Mouse (Mus musculus) stomach, embryonic 14.5 days (tissue): ENCODE measurements around the gene Upp2. TPM values are rescaled to one million over a fixed set of nuclear protein-coding genes. Genes with fewer than 3 reads are reported as not detected.

Experiments used
- ATAC-seq: fragments of 200-750 bp; cut with Nextera tagmentation; 2 replicates; pipeline ENCODE4 v1.8.0; 2017; ENCODE audit warnings: low read depth, moderate TSS enrichment; ENCODE audit not compliant: insufficient number of reproducible peaks, insufficient read depth, low FRiP score
- H3K27ac ChIP-seq: fragments of 300-500 bp; sonication (generic); 2 replicates; pipeline ENCODE4 v1.5.1; 2014; ENCODE audit warnings: mild to moderate bottlenecking, low read length, moderate library complexity, mixed read lengths
- H3K27me3 ChIP-seq: fragments of 300-500 bp; sonication (generic); 2 replicates; pipeline ENCODE4 v1.6.1; 2014; ENCODE audit warnings: low read length, control low read depth, mixed read lengths; ENCODE audit not compliant: control insufficient read depth, insufficient read depth
- H3K36me3 ChIP-seq: fragments of 300-500 bp; sonication (generic); 2 replicates; pipeline ENCODE4 v1.6.1; 2014; ENCODE audit warnings: mild to moderate bottlenecking, control low read depth, low read length, moderate library complexity, mixed read lengths; ENCODE audit not compliant: control insufficient read depth, insufficient read depth
- H3K4me1 ChIP-seq: fragments of 300-500 bp; sonication (generic); 2 replicates; pipeline ENCODE4 v1.6.1; 2014; ENCODE audit warnings: low read length, control low read depth, mixed read lengths; ENCODE audit not compliant: control insufficient read depth, insufficient read depth
- H3K4me2 ChIP-seq: fragments of 300-500 bp; sonication (generic); replicated peaks from 2 replicates; pipeline ENCODE4 v1.6.1; 2014; ENCODE audit warnings: low read depth, low read length, control low read depth
- H3K4me3 ChIP-seq: fragments of 300-500 bp; sonication (generic); 2 replicates; pipeline ENCODE4 v1.5.1; 2014; ENCODE audit warnings: low read depth, low read length, control low read depth
- H3K9ac ChIP-seq: fragments of 300-500 bp; sonication (generic); replicated peaks from 2 replicates; pipeline ENCODE4 v1.6.1; 2014; ENCODE audit warnings: low read depth, mild to moderate bottlenecking, control low read depth, low read length, moderate library complexity, mixed read lengths
- H3K9me3 ChIP-seq: fragments of 300-500 bp; sonication (generic); 2 replicates; pipeline ENCODE4 v1.6.1; 2016; ENCODE audit warnings: low read depth, low read length, control low read depth; ENCODE audit not compliant: control insufficient read depth
- WGBS: fragments of 180-500 bp; shearing (Covaris S2); extraction: QIAGEN DNeasy Blood & Tissue Kit; methylation state at CpG from one replicate; pipeline ENCODE4 v1.1.7; 2014; 5-methylcytosine and 5-hydroxymethylcytosine counted together
- polyA plus RNA-seq: library from polyadenylated mRNA; unstranded; fragments of >200 nt; fragmentation: Nextera tagmentation; extraction: Ambion mirVana; gene quantifications from 2 replicates; pipeline ENCODE4 v1.2.1, GENCODE M21; 2014

Upp2 gene
- polyA plus RNA-seq, 1 experiment from 2014 or later, result 9.2 TPM

DNA sequence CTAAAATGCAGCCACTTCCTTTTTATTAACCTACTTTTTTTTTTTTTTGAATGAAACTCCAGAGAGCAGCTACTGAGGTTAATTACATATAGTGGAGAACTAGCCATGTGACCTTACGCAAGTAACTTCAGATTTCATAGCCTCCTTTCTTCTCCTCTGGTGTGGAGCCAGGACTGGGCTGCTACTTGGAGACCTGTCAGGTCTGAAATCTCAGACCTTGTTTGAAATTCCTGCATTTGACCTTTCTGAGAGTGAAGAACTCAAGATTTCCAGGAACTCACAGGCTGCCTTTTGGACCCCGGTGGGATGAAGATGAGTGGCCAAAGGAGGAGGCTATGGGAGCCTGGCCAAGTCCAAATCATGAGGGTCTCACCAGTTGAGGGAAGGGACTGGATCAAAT lies 7.1 kb downstream of the Upp2 start:
- WGBS, result 73% methylated on average over 2 of the region's 2 CpGs
- Histone ChIP-seq H3K27me3 (no peaks in the 10 kb centered on the region), H3K4me2 (no peak overlapping the region), H3K27ac (no peak overlapping the region), H3K36me3 (no peaks in the 10 kb centered on the region), H3K9ac (no peak overlapping the region), H3K4me3 (no peak overlapping the region), H3K4me1 (peaks cover under 1% of the 10 kb centered on the region; the same call in 1 of the 2 replicates), H3K9me3 (no peaks in the 10 kb centered on the region)
- ATAC-seq, result no peak

DNA sequence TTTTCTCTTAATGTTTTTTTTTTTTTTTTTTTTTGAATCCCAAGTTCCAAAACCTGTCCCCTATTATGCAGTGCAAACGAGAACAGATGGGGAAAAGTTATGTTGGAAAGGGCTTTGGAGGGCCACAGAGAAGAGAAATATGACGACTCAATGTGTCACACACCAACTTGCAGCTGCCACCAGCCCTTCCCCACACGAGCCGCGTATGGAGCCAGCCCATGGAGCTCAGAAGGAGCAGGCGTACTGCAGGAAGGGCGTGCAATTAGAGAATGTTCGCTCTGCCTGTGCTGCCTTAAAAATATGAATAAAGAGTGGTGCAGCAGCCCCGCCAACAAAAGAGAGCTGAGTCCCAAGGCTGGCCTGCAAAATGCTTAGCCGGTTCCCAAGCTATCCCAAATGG lies 19.2 kb downstream of the Upp2 start:
- ATAC-seq, result no peak
- 63% methylated on average over 10 of the region's 10 CpGs for WGBS
- no peaks in the 10 kb centered on the region for H3K9me3 ChIP-seq
- no peak overlapping the region for H3K9ac ChIP-seq
- no peaks in the 10 kb centered on the region for H3K27me3 ChIP-seq
- H3K4me1 ChIP-seq, result 0 out of 2 replicates have a peak, but pooled peaks cover 8% of the 10 kb centered on the region
- H3K36me3 ChIP-seq, result no peaks in the 10 kb centered on the region
- no peak overlapping the region for H3K4me2 ChIP-seq
- no peak overlapping the region for H3K4me3 ChIP-seq
- no peak overlapping the region for H3K27ac ChIP-seq

DNA sequence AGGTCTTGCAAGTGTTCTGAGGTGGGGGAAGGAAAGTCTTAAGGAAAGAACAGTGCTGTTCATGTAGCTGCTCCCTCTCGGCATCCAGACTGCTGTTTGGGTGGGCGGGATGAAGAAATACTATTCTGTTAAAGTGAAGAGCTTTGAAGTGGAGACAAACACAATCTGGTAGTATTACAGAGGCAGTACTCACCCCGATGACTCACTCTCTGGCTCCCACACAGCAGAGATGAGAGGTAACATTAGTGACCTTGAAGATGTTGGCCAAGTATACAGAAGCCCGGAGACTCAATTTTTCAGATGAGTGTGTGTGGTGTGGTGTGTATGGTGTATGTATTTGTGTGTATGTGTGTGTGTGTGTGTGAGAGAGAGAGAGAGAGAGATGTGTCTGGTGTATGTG lies 22.5 kb downstream of the Upp2 start:
- Histone ChIP-seq H3K4me3 (no peak overlapping the region), H3K4me2 (no peak overlapping the region), H3K9ac (no peak overlapping the region), H3K4me1 (0 out of 2 replicates have a peak, but pooled peaks cover 8% of the 10 kb centered on the region), H3K36me3 (no peaks in the 10 kb centered on the region), H3K27me3 (no peaks in the 10 kb centered on the region), H3K9me3 (no peaks in the 10 kb centered on the region), H3K27ac (no peak overlapping the region)
- WGBS, result 41% methylated on average over 4 of the region's 4 CpGs
- ATAC-seq, result 0 out of 2 replicates have a peak, but pooled peaks have one; percentile 37

DNA sequence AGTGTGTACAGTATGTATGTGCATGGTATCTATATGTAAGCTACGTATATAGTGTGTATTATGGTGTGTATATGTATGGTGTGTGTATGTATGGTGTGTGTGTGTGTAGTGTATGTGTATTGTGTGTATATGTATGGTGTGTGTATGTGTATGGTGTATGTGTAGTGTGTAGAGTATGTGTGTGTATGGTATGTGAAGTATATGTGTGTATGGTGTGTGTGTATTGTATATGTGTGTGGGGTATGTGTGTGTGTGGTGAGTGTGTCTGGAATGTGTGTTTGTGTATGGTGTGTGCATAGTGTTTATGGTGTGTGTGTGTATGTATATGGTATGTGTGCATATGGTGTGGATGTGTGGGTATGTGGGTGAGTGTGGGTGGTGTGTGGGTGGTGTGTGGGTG lies 23.0 kb downstream of the Upp2 start:
- no peak overlapping the region for H3K27ac ChIP-seq
- ATAC-seq, result peak; percentile 46; the same call in 1 of the 2 replicates
- no peak overlapping the region for H3K9ac ChIP-seq
- no peak overlapping the region for H3K4me2 ChIP-seq
- H3K4me1 ChIP-seq, result peaks cover 8% of the 10 kb centered on the region; the same call in 1 of the 2 replicates
- H3K4me3 ChIP-seq, result no peak overlapping the region
- H3K27me3 ChIP-seq, result no peaks in the 10 kb centered on the region
- H3K36me3 ChIP-seq, result no peaks in the 10 kb centered on the region
- H3K9me3 ChIP-seq, result no peaks in the 10 kb centered on the region
- WGBS, result 97% methylated on average over 1 of the region's 1 CpGs

DNA sequence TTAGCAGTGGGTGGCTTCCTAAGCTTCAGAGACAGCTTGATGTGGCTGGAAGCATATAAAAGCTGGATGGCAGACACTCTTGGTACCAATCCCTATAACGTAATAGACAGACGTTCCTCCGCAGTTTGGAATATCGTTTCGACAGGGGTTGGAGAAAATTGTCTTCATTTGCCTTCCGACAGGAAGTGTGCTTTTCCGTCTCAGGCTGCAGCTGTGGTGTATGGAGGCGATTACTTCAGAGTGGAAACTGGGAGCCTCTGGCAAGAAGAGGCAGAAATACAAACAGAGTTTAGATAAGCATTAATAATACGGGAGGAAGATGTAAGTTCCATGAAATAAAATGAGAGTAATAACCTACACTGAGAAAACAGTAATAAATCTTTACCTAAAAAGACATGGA lies 28.3 kb downstream of the Upp2 start:
- no peak overlapping the region for H3K9ac ChIP-seq
- H3K4me1 ChIP-seq, result peaks cover 7% of the 10 kb centered on the region
- H3K36me3 ChIP-seq, result no peaks in the 10 kb centered on the region
- H3K27me3 ChIP-seq, result no peaks in the 10 kb centered on the region
- no peaks in the 10 kb centered on the region for H3K9me3 ChIP-seq
- peak overlapping the region; percentile 69; the same call in 1 of the 2 replicates for H3K27ac ChIP-seq
- no peak overlapping the region for H3K4me2 ChIP-seq
- WGBS, result 38% methylated on average over 9 of the region's 9 CpGs
- ATAC-seq, result no peak
- no peak overlapping the region for H3K4me3 ChIP-seq

DNA sequence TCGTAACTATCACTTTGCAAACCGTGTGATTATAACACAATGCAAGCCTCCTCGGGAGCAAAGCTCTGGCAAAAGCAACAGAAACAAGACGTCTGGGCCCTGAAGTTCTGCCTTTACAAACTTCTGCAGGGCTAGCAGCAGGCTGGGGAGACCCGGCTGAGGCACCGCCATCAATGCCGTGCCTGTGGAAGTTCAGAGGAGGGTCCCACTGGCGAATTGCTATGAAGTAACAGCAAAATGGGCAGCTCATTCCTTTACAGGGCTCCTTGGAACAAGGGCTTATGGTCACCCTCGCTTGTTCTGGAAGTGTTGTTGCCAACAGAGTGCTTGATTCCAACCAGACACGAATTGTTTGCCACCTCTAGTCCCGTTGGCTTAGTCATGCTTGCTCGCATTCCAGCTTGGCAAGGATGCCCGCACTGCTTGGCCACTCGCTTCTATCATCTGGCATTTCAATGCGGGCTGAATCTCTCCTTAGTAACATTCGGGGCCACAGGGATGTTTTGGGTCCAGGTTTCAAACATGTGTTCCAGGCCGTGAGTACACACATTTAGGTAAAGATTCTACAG lies 29.8 kb downstream of the Upp2 start:
- ATAC-seq, result no peak
- Histone ChIP-seq H3K4me1 (peaks cover 7% of the 10 kb centered on the region), H3K4me2 (no peak overlapping the region)

DNA sequence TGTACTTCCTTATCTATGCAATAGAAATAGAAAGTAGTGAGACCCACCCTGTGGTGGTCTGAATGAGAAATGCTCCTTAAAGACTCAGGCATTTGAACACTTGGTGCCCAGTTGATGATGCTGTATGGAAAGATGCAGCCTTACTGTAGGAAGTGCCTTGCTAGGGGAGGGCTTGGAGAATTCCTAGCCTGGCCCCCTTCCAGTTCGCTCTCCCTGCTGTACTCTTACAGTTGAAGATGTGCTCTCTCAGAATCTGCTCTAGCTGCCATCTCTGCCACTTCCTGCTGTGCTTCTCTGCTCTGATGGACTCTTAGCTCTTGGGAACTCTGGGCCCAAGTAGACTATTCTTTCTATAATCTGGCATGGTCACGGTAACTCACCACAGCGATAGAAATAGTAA lies 30.5 kb downstream of the Upp2 start:
- Histone ChIP-seq H3K36me3 (no peaks in the 10 kb centered on the region), H3K27ac (no peak overlapping the region), H3K9ac (no peak overlapping the region), H3K27me3 (no peaks in the 10 kb centered on the region), H3K4me1 (peaks cover 7% of the 10 kb centered on the region), H3K4me2 (no peak overlapping the region), H3K9me3 (no peaks in the 10 kb centered on the region), H3K4me3 (no peak overlapping the region)
- no peak for ATAC-seq
- 95% methylated on average over 3 of the region's 3 CpGs for WGBS

More for the DNA sequence above, 29.8 kb downstream of the Upp2 start:
- H3K27me3 ChIP-seq, result no peaks in the 10 kb centered on the region
- H3K27ac ChIP-seq, result no peak overlapping the region
- H3K9me3 ChIP-seq, result no peaks in the 10 kb centered on the region
- WGBS, result 83% methylated on average over 17 of the region's 17 CpGs
- H3K36me3 ChIP-seq, result no peaks in the 10 kb centered on the region
- no peak overlapping the region for H3K9ac ChIP-seq
- no peak overlapping the region for H3K4me3 ChIP-seq

DNA sequence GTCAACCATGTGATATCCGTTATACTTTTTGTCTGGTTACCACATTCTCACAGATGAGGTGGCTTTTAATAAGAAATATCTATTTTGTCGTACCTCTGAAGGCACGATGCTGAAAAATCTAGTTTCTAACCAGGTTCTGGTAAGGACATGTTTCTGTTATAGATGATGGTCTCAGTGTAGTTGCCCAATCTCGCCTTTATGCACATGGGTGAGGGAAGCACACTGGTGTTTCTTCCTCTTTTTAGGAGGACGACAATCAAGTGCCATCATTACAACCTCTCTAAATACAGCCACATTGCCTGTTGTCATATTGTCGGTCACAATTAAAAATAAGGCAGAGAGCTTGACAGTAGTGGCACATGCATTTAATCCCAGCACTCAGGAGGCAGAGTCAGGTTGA lies 32.5 kb downstream of the Upp2 start:
- 95% methylated on average over 6 of the region's 6 CpGs for WGBS
- Histone ChIP-seq H3K4me2 (no peak overlapping the region), H3K9ac (no peak overlapping the region), H3K9me3 (no peaks in the 10 kb centered on the region), H3K27me3 (no peaks in the 10 kb centered on the region), H3K4me3 (no peak overlapping the region), H3K36me3 (no peaks in the 10 kb centered on the region), H3K4me1 (peaks cover 7% of the 10 kb centered on the region), H3K27ac (no peak overlapping the region)
- ATAC-seq, result no peak

DNA sequence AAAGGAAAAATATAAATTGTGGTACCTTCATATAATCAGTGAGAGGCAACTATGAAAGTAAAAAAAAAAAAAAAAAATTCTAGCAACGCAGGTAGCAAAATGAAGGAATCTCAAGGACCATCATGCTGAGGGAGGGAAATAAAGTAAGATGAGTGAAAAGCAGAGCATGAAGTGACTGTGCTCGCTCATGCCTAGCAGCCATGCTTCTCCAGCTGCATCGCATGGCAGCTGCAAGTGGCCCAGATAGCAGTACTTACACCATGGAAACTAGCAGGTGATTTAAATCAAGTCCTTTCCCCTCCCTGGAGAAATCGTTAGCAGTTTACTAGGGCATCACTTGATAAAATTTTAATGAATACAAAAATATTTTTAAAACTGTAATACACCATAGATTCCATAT lies 34.3 kb downstream of the Upp2 start:
- H3K4me3 ChIP-seq, result no peak overlapping the region
- H3K9me3 ChIP-seq, result no peaks in the 10 kb centered on the region
- no peaks in the 10 kb centered on the region for H3K36me3 ChIP-seq
- H3K27me3 ChIP-seq, result no peaks in the 10 kb centered on the region
- H3K4me1 ChIP-seq, result no peaks in the 10 kb centered on the region
- no peak overlapping the region for H3K27ac ChIP-seq
- no peak overlapping the region for H3K9ac ChIP-seq
- WGBS, result 92% methylated on average over 4 of the region's 4 CpGs
- no peak for ATAC-seq
- no peak overlapping the region for H3K4me2 ChIP-seq
